Comparison of ENCODE assay signal across 8 mouse cellular contexts in the genomic region with DNA sequence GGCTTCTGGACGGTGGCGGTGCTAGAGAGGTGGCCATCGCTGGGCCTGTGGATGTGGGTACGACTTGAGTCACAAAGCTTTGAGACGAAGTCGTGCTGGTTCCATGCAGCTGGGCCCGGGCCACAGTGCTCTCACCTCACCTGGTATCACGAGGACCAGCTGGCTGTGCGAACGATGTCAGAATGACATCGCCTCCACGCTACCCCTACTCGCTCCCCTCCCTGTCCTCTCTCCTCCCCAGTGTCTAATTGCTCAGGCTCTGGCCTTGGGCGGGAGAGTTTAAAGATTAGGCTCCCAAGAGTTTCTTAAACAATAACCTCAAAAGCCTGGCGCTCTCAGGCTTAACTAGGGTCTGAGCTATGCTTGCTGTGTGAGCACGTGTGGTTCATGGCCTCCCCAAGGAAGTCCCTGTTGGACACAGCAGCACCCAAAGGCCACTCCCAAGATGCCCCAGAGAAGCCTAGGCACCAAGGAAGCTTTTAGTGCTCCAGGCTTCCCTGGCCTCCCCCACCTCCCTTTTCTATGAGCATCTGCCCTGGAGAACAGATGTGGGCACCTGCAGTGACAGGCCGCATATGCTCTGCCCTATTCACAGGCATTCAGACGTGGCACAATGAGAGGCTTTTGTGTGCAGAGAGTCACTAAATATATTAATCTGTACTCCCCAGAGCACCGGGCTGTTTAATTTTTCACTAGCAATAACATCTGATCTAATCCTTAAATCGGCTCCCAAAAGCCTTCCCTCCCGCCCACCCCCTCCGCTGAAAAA. TPM values are rescaled to one million over a fixed set of nuclear protein-coding genes. Genes with fewer than 3 reads are reported as not detected.
DNase-seq lines count a peak whose midpoint lies in the region; ATAC-seq and TF ChIP-seq lines count a peak whose summit lies in the region.

No protein-coding gene starts in this region.

- peaks cover 25% of the 10 kb centered on the region for H3K27me3 ChIP-seq in kidney, embryonic 14.5 days (ENCODE audit: control insufficient read depth, insufficient read depth, low read length)
- H3K27me3 ChIP-seq in embryonic facial prominence, embryonic 11.5 days (ENCODE audit: control insufficient read depth, insufficient read depth, low read length), result peaks cover 41% of the 10 kb centered on the region
- H3K27me3 ChIP-seq in kidney, postnatal 0 days (ENCODE audit: insufficient read depth, low read length), result 0 out of 2 replicates have a peak, but pooled peaks cover 4% of the 10 kb centered on the region
- peaks cover 10% of the 10 kb centered on the region; the same call in 1 of the 2 replicates for H3K27me3 ChIP-seq in neural tube, embryonic 12.5 days (replicated peaks)

- 0 out of 2 replicates have a peak, but pooled peaks cover 17% of the 10 kb centered on the region for H3K4me1 ChIP-seq in kidney, embryonic 14.5 days (ENCODE audit: control insufficient read depth, insufficient read depth, low read length)
- no peaks in the 10 kb centered on the region for H3K4me1 ChIP-seq in embryonic facial prominence, embryonic 11.5 days (ENCODE audit: control insufficient read depth, insufficient read depth, low read length)
- H3K4me1 ChIP-seq in kidney, postnatal 0 days (replicated peaks; ENCODE audit: insufficient read depth, low read length), result peaks cover 16% of the 10 kb centered on the region
- peaks cover 53% of the 10 kb centered on the region for H3K4me1 ChIP-seq in neural tube, embryonic 12.5 days

- DNase-seq in kidney, postnatal 25 days, result no peak
- DNase-seq in embryonic facial prominence, embryonic 11.5 days (ENCODE audit: low spot score), result peak; percentile 43
- DNase-seq in kidney, postnatal 0 days (ENCODE audit: low spot score), result peak; percentile 4
- no peak for DNase-seq in cerebellum, adult 11 months
- no peak for DNase-seq in c-Kit-positive CD71-positive TER-119-positive erythroid progenitor cells, embryonic 14.5 days (ENCODE audit: low spot score)
- no peak for DNase-seq in thymus, postnatal 25 days

- peak overlapping the region; percentile 38 for H3K4me3 ChIP-seq in kidney, embryonic 14.5 days (ENCODE audit: low read length)
- H3K4me3 ChIP-seq in embryonic facial prominence, embryonic 11.5 days (ENCODE audit: low read depth, low read length), result peak overlapping the region; percentile 24
- peak overlapping the region; percentile 40 for H3K4me3 ChIP-seq in kidney, postnatal 0 days (replicated peaks; ENCODE audit: low read depth, low read length)
- peak overlapping the region; percentile 39 for H3K4me3 ChIP-seq in neural tube, embryonic 12.5 days

- peak overlapping the region; percentile 64 for H3K4me2 ChIP-seq in kidney, embryonic 14.5 days (replicated peaks; ENCODE audit: low read depth, low read length)
- H3K4me2 ChIP-seq in embryonic facial prominence, embryonic 11.5 days (ENCODE audit: low read depth, low read length), result peak overlapping the region; percentile 62
- H3K4me2 ChIP-seq in kidney, postnatal 0 days (ENCODE audit: low read length), result peak overlapping the region; percentile 79
- H3K4me2 ChIP-seq in neural tube, embryonic 12.5 days (replicated peaks), result peak overlapping the region; percentile 88

- TF ChIP-seq CTCF in kidney, postnatal 0 days (IDR thresholded peaks at IDR 0.05; ENCODE audit: low read depth), result no peak

- ATAC-seq in kidney, embryonic 14.5 days (ENCODE audit: low FRiP score, low TSS enrichment), result peak; percentile 10; the same call in 1 of the 2 replicates
- peak; percentile 31; the same call in 1 of the 2 replicates for ATAC-seq in embryonic facial prominence, embryonic 11.5 days (replicated peaks; ENCODE audit: insufficient number of reproducible peaks, low FRiP score, low TSS enrichment, low read depth)
- peak; percentile 34 for ATAC-seq in kidney, postnatal 0 days (replicated peaks; ENCODE audit: low FRiP score, low read depth)
- peak; percentile 15 for ATAC-seq in neural tube, embryonic 12.5 days (ENCODE audit: low FRiP score, low read depth)

- WGBS in kidney, embryonic 14.5 days, result 8% methylated on average over 22 of the region's 22 CpGs
- WGBS in embryonic facial prominence, embryonic 11.5 days, result 2% methylated on average over 22 of the region's 22 CpGs
- WGBS in kidney, postnatal 0 days, result 15% methylated on average over 22 of the region's 22 CpGs
- 3% methylated on average over 22 of the region's 22 CpGs for WGBS in neural tube, embryonic 12.5 days

- H3K9ac ChIP-seq in kidney, embryonic 14.5 days (ENCODE audit: low read depth, low read length), result peak overlapping the region; percentile 44; the same call in 1 of the 2 replicates
- H3K9ac ChIP-seq in embryonic facial prominence, embryonic 11.5 days (replicated peaks; ENCODE audit: low read length), result peak overlapping the region; percentile 1
- H3K9ac ChIP-seq in kidney, postnatal 0 days (ENCODE audit: low read depth, low read length), result 0 out of 2 replicates have a peak overlapping the region, but pooled peaks have one; percentile 46
- H3K9ac ChIP-seq in neural tube, embryonic 12.5 days, result peak overlapping the region; percentile 53

- H3K27ac ChIP-seq in kidney, embryonic 14.5 days (ENCODE audit: low read depth, low read length), result no peak overlapping the region; the same call in 1 of the 2 replicates
- H3K27ac ChIP-seq in embryonic facial prominence, embryonic 11.5 days (replicated peaks; ENCODE audit: low read depth, low read length), result no peak overlapping the region; the same call in 1 of the 2 replicates
- peak overlapping the region; percentile 70 for H3K27ac ChIP-seq in kidney, postnatal 0 days
- H3K27ac ChIP-seq in neural tube, embryonic 12.5 days, result peak overlapping the region; percentile 67

- H3K9me3 ChIP-seq in kidney, embryonic 14.5 days (ENCODE audit: control insufficient read depth, low read length), result no peaks in the 10 kb centered on the region
- no peaks in the 10 kb centered on the region for H3K9me3 ChIP-seq in embryonic facial prominence, embryonic 11.5 days (replicated peaks; ENCODE audit: control insufficient read depth, low read length)
- H3K9me3 ChIP-seq in kidney, postnatal 0 days (replicated peaks; ENCODE audit: low read length), result no peaks in the 10 kb centered on the region
- H3K9me3 ChIP-seq in neural tube, embryonic 12.5 days, result no peaks in the 10 kb centered on the region

- H3K36me3 ChIP-seq in kidney, embryonic 14.5 days (ENCODE audit: control insufficient read depth, insufficient read depth, low read length), result no peaks in the 10 kb centered on the region
- H3K36me3 ChIP-seq in embryonic facial prominence, embryonic 11.5 days (replicated peaks; ENCODE audit: control insufficient read depth, insufficient read depth, low read depth, low read length), result no peaks in the 10 kb centered on the region
- H3K36me3 ChIP-seq in kidney, postnatal 0 days (ENCODE audit: insufficient read depth, low read length), result no peaks in the 10 kb centered on the region
- H3K36me3 ChIP-seq in neural tube, embryonic 12.5 days, result no peaks in the 10 kb centered on the region

RNA-seq across cellular contexts. Expression of a gene that starts 4.6 kb away (rescaled TPM):
- polyA plus RNA-seq in kidney, embryonic 14.5 days (2014; fragmentation: Nextera tagmentation; extraction: Ambion mirVana), result 16.4 and 24.6 TPM in 2 replicates
- 9.0 and 9.6 TPM in 2 replicates for polyA plus RNA-seq in embryonic facial prominence, embryonic 11.5 days (2014; fragmentation: Nextera tagmentation; extraction: Ambion mirVana)
- 21.4 and 22.3 TPM in 2 replicates for polyA plus RNA-seq in kidney, postnatal 0 days (2015; fragmentation: Nextera tagmentation; extraction: Ambion mirVana)
- polyA plus RNA-seq in neural tube, embryonic 12.5 days (2016; fragmentation: Nextera tagmentation; extraction: Ambion mirVana), result 77.5 and 80.4 TPM in 2 replicates

RNA-seq across cellular contexts. Expression of a gene that starts 14.7 kb away (rescaled TPM):
- polyA plus RNA-seq in kidney, embryonic 14.5 days (2014; fragmentation: Nextera tagmentation; extraction: Ambion mirVana), result 18.8 and 29.4 TPM in 2 replicates
- polyA plus RNA-seq in embryonic facial prominence, embryonic 11.5 days (2014; fragmentation: Nextera tagmentation; extraction: Ambion mirVana), result 30.2 and 30.6 TPM in 2 replicates
- polyA plus RNA-seq in kidney, postnatal 0 days (2015; fragmentation: Nextera tagmentation; extraction: Ambion mirVana), result 18.4 and 19.9 TPM in 2 replicates
- polyA plus RNA-seq in neural tube, embryonic 12.5 days (2016; fragmentation: Nextera tagmentation; extraction: Ambion mirVana), result 40.8 and 44.5 TPM in 2 replicates

Comparison
In these comparisons a context has a peak if more than half of its experiments do, and no peak if none do; other contexts are left out.
1. H3K27ac ChIP-seq: peak in kidney, postnatal 0 days (single experiment) and neural tube, embryonic 12.5 days (single experiment); none in kidney, embryonic 14.5 days (single experiment) and embryonic facial prominence, embryonic 11.5 days (single experiment).
2. DNase-seq: peak in embryonic facial prominence, embryonic 11.5 days (single experiment) and kidney, postnatal 0 days (single experiment); none in kidney, postnatal 25 days (0 of 2), cerebellum, adult 11 months (single experiment), c-Kit-positive CD71-positive TER-119-positive erythroid progenitor cells, embryonic 14.5 days (single experiment) and thymus, postnatal 25 days (single experiment).
3. H3K9ac ChIP-seq: peak in every context shown above with its lines; median percentile 53 in neural tube, embryonic 12.5 days; 46 in kidney, postnatal 0 days; 44 in kidney, embryonic 14.5 days; 1 in embryonic facial prominence, embryonic 11.5 days.
4. Peak in every context shown above with its lines, with median percentiles within 50 percentile points of each other: ATAC-seq, H3K4me2 ChIP-seq and H3K4me3 ChIP-seq.